Mouse (Mus musculus) gastrocnemius, postnatal 36 days (tissue): ENCODE results near the gene Cdip1. TPM values are rescaled to one million over a fixed set of nuclear protein-coding genes. Genes with fewer than 3 reads are reported as not detected.
A peak's percentile ranks its signal among the peaks of the same experiment; 100 is the strongest.
"Not testable (repeated sequence)": the region's sequence is repeated elsewhere in the genome, so short reads cannot be mapped to it uniquely, and the experiment has no call there.

Source experiments
- DNase-seq, 2 experiments: peaks; one replicate each; pipeline ENCODE4 v3.0.0; 2022
- intact Hi-C: fragments of 180-260 bp; cut with DNase I; formaldehyde crosslinking; loops from one replicate; pipeline ENCODE4 v1.15.1; 2025
- long read RNA-seq, 2 experiments: library from polyadenylated mRNA; stranded (forward); transcript quantifications; one replicate each; pipeline ENCODE4 v2.0.0; 2021
- total RNA-seq, 2 experiments: library from RNA; stranded (reverse); gene quantifications; 2 replicates each; pipeline ENCODE4 v1.2.3; 2021

Gene Cdip1
- 10 to 100 TPM; 63.2 to 80.0 TPM for total RNA-seq
- long read RNA-seq, experiment 1, transcript Cdip1-201 (6 exons, 3,953 nt), result major isoform, 61 of 96 reads
- long read RNA-seq, experiment 1, partial matches to known transcripts, result 22 of 96 reads
- long read RNA-seq, experiment 1, other reads (novel, unspliced or antisense), result 10 of 96 reads
- long read RNA-seq, experiment 2, full-length matches to known transcripts, result 98 of 152 reads
- long read RNA-seq, experiment 2, partial matches to known transcripts, result 37 of 152 reads
- long read RNA-seq, experiment 2, other reads (novel, unspliced or antisense), result 17 of 152 reads

- peak; percentile 90 to 96 for DNase-seq
- intact Hi-C loops, result loop anchor here (2.0 to 5.0 kb wide), 3 partner anchors 25 to 108 kb away; partner anchors contain the start of gene Hmox2
Observed at GRCm38 (mm10) chr16:4789810-4790559, at the start of gene Cdip1. Gene Cdip1, minus strand, starts transcription at chr16:4790292.

GRCm38 (mm10) chr16:4839552-4839951 lies 49.5 kb upstream of the Cdip1 start:
- no peak for DNase-seq
- intact Hi-C loops, result no loop called here

DNA sequence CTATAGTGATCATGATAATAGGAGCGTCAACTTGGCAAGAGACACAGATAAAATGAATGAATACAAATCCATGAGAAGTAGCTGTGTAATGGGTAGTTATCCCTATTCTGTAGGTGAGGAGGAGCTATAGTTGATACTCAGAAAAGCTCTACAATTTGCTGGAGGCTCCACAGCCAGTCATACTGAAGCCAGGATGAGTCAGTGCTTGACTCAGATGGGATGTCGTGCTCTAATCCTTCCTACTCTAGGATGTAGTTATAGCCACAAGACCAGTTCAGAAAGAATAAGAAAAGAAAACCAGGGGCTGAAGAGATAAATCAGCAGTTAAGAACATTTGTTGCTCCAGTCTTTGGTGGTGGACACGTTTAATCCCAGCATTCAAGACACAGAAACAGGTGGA lies 47.5 kb upstream of the Cdip1 start:
- intact Hi-C loops, result no loop called here
- no peak for DNase-seq

DNA sequence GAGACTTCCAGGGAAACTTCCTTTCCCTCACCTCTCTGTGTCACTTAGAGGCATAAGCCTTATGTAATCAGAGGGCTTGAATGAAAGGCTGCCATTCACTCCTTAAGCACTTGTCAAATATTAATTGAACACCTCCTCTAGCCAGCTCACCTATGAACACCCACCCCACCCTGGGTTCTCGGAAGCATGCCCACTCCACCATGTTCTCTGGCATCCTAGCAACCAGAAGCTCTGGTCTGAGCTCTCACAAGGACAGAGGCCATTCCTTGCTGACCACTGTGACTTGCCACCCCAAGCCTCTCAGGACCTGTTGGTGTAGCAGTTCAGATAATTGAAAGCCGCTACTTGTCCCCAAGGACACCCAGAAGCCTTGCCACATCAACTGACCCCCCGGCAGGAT lies 45.1 kb upstream of the Cdip1 start, which contains the start of gene 4930562C15Rik:
4930562C15Rik (plus strand) TSS at position 226 of the 400 bp plus-strand sequence.
- no peak for DNase-seq
- intact Hi-C loops, result no loop called here

DNA sequence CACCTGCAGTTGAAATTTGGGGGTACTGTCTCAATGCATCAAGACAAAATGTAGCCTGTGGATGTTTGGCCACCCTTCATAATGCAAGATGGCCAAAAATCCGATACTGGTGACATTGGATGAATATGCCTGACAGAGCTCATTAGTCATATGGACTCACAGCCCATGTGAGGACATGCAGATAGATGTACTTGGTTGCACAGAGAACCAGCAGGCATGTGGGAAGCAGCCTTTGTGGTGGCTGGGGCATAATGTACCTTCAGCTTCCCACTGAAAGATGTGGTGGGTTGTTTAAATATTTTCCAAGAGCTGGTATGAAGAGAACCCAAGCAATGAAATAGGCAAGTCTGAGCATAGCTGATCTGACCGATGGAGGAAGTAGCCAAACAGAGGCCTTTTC lies 43.8 kb upstream of the Cdip1 start:
- DNase-seq, result no peak
- intact Hi-C loops, result no loop called here

- intact Hi-C loops, result no loop called here
- DNase-seq, result no peak
Observed at GRCm38 (mm10) chr16:4831650-4832419, 41.7 kb upstream of the Cdip1 start.

DNA sequence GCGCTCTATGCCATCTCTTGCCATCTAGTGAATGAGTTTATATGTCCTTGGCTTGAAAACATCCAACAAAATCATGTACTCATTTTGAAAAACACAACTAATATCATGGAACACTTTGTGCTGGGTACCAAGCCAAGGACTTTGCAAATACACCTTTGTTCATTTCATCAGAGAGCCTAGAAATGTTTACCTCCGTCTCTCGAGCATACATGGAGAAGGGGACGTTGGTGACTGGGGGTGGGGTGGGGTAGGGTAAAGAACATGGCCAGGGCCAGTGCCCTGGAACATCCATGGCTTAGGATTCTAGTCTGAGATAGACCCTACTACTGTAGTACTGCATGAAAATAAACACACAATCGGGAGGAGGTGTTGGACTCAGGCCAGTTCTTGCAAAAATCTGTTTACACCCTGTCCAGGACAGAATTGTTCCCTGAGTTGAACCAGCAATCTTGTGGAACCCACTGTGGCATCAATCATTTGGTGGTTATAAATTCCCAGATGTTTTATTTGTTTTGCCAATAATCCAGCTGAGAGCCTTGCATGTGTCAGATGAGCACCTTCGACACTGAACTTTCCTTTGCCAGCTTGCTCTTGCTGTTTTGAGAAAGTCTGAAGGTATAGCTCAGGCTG lies 39.3 kb upstream of the Cdip1 start:
- DNase-seq, result no peak
- intact Hi-C loops, result no loop called here

DNA sequence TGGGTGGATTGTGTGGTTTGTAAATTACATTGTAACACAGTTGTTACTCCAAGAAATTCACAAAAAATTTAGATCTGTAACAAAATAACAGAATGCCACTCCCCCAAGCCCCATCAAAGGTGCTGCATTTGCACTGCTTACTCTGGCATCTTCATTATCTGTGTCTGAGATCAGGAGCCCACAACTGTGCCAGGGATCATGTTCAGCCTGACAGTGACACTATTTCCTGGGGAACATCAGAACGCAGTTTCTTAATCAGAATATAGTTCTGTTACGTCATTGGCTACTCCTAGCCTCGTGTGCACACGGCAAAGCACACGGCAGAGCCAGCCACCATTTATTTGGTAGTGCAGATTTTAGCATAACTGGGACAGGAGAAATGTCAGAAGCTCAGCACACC lies 37.5 kb upstream of the Cdip1 start:
- no peak for DNase-seq
- intact Hi-C loops, result no loop called here

DNA sequence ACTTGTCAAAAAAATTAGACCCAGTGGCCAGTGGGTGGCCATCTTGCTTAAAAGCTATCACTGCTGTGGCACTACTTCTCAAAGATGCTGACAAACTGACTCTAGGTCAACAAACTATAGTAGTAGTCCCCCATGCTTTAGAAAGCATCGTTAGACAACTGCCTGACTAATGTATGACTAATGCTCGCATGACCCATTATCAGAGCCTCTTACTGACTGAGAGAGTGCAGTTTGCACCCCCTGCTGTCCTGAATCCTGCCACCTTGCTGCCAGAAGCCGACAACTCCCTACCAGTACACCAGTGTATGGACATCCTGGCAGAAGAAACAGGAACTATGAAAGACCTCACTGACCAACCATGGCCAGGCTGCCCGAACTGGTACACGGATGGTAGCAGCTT lies 34.4 kb upstream of the Cdip1 start:
- intact Hi-C loops, result not testable (repeated sequence)

GRCm38 (mm10) chr16:4818349-4818748 lies 28.3 kb upstream of the Cdip1 start:
- intact Hi-C loops, result no loop called here
- no peak for DNase-seq

More for the DNA sequence above, 34.4 kb upstream of the Cdip1 start:
- not testable (repeated sequence) for DNase-seq

- intact Hi-C loops, result no loop called here
- no peak for DNase-seq
Observed at GRCm38 (mm10) chr16:4796631-4797030, 6.5 kb upstream of the Cdip1 start.

DNA sequence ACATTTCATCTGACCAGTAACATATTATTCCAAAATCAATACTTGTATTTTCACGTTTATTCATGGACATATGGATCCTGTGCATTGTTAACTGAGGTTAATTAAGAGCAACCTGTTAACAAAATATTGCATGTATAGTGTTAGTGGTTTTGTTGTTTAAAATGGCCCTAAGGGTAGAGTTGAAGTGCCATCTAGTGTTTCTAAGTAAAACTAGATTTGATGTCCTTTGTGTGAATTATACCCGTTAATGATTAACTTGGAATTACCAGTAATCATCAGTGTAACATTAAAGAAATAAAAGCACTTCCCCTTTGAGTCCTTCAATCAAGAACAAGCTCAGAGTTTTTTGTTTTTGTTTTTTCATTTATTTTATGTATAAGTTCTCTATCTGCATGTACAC lies 1.2 kb upstream of the Cdip1 start:
- intact Hi-C loops, result loop anchor here (2.0 kb wide), 1 partner anchor 27 kb away; no protein-coding TSS in a partner anchor
- no peak for DNase-seq

DNA sequence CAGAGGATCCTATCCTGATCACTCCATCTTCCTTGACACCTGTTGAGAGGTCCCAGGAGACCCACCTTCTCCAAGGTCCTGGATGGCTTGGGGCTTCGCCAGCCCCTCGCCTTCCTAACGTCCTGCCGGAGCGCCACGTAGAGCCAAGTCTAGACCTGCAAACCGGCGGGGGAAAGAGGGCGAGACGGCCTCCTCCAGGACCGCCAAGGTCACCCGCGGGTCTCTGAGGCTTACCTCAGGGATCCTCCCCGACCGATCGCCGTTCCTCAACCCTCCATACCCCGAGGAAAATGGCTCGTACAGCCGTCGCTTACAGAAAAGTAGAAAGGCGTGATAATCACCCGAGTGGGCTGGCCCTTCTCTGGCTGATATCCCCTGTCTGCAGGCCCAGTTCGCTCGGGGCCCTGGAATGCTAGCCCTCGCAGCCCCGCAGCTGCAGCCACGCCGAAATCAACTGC lies 752 bp downstream of the Cdip1 start:
- intact Hi-C loops, result loop anchor here (5.0 kb wide), 2 partner anchors 62 to 107 kb away; partner anchors contain the start of gene Hmox2

GRCm38 (mm10) chr16:4788176-4788575 lies 1.9 kb downstream of the Cdip1 start:
- intact Hi-C loops, result loop anchor here (5.0 kb wide), 2 partner anchors 61 to 106 kb away; partner anchors contain the start of gene Hmox2
- no peak for DNase-seq

More for the DNA sequence above, 752 bp downstream of the Cdip1 start:
- DNase-seq, result peak; percentile 17 to 36

- intact Hi-C loops, result loop anchor here (5.0 kb wide), 2 partner anchors 58 to 103 kb away; partner anchors contain the start of gene Hmox2
- no peak for DNase-seq
Observed at GRCm38 (mm10) chr16:4785706-4786105, 4.4 kb downstream of the Cdip1 start.

DNA sequence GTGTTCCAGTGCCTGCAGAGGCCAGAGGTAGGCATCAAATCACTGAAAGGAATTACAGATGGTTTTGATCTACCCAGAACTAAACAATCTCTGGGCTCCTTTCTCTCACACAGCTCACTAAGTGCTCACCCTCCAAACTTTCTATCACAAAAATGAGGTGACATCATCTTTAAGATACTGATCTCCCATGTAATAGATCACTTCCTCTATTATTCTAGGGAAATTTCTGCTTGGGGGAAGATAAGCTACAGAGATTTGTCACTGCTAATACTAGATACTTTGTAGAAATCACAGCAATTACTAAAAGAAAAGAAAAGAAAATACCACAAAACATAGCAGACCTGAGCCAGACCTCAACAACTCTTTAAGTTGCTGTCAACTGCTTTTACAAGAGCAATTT lies 7.6 kb downstream of the Cdip1 start:
- no peak for DNase-seq
- intact Hi-C loops, result no loop called here

DNA sequence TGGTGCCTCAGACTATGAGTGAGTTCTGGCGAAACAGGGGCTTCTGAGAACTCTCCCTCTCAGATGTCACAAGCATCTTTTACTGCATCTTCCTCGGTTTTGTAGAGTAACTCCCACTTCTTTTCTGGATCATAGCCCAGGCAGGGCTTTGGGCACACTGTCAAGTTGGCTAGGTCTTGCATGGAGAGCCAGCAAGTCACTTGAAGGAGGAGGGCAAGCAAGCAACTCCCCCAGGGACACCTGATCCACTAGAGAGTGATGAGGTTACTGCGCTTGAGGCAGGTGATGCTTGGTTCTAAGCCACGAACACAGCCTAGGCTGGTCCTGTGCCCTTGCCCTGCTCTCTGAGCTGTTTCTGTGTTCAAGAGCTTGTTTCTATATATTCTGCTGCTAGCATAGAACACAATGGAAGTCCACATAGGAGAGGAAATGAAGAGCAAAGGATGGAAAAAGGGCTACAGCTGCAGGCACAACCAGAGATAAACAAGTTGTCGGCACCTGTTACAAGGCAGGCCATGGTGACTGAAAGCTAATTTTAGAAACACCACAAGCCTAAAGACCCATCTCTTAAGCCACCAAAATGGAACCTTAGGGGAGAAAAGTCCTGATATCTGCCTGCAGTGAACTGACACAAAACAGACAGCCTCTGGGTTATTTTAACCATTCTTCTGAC lies 8.4 kb downstream of the Cdip1 start:
- DNase-seq, result peak; percentile 61 to 62
- intact Hi-C loops, result no loop called here

DNA sequence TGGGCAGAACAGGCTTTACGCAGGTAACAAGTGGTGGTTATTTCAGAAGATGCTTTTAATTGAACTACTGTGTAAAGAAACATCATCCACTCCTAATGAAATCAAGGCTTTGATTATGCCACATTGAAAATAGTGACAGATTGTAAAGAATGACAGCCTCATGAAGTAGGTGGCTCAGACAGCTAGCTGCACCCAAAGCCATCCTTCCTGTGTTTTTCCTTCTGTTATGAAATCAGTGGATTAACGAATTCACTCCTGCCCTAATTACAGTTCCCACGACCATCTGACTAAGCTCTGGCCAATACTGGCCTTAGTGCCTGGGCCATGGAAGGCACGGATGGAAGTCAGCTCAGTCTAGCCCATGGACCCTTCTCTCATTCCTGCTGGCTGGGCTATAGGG lies 11.2 kb downstream of the Cdip1 start:
- no peak for DNase-seq
- intact Hi-C loops, result no loop called here

- DNase-seq, result no peak
- intact Hi-C loops, result no loop called here
Observed at GRCm38 (mm10) chr16:4777905-4778609, 12.0 kb downstream of the Cdip1 start.
